Mouse (Mus musculus) bone marrow macrophage, adult 2 months (primary cell): ENCODE results near the gene Midn.

Experiments used
- CTCF ChIP-seq: IDR thresholded peaks from 2 replicates; pipeline ENCODE4 v1.5.1; 2012; ENCODE audit warnings: low read depth, mild to moderate bottlenecking, low read length, moderate library complexity
- POLR2A ChIP-seq: IDR thresholded peaks from 2 replicates; pipeline ENCODE4 v1.6.1; 2012; ENCODE audit warnings: mild to moderate bottlenecking, low read depth, low read length, borderline replicate concordance

DNA sequence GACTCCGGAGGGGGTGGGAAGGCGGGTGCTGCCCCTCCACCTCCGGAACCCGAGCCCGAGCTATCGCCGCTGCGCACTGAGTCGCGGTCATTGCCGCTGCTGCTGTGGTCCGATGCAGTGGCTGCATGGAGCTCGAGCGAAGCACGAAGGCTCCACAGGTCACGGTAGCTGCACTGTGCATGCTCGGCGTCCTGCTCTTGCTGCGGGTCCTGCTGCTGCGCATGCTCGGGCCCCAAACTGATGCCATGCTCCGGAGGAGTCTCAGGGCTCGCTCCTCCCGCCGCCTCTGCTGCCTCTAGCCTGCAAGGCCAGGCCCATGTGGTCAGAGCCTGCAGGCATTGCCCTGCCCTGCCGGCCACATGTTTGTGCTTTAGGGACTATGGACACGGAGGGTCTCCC, 16.1 kb upstream of the Midn start:
- TF ChIP-seq CTCF (no peak), POLR2A (no peak)
